Mouse (Mus musculus): ENCODE measurements at regions not wholly inside any gene's neighbourhood (a gene's known extent, or its start where the extent isn't known, plus 50 kb on each side); places are given as distances from the start of the nearest gene placed in this dataset.

- 37% methylated on average over 7 of the region's 7 CpGs for WGBS
- no peaks in the 10 kb centered on the region for H3K36me3 ChIP-seq
- H3K27ac ChIP-seq, result no peak overlapping the region
- no peaks in the 10 kb centered on the region for H3K9me3 ChIP-seq (replicated peaks)
- no peak for DNase-seq (ENCODE audit: low spot score)
- no peaks in the 10 kb centered on the region; the same call in 1 of the 2 replicates for H3K27me3 ChIP-seq (ENCODE audit: low read depth, poor library complexity, severe bottlenecking)
- peaks cover 4% of the 10 kb centered on the region; the same call in 1 of the 2 replicates for H3K4me1 ChIP-seq
- no peak overlapping the region for H3K4me3 ChIP-seq
These were observed 76.3 kb upstream of the Arhgap36 start for GRCm38 (mm10) chrX:49387439-49387838.

GRCm38 (mm10) chrX:49377067-49377466 lies 86.7 kb upstream of the Arhgap36 start:
- Histone ChIP-seq H3K27ac (no peak overlapping the region), H3K27me3 (ENCODE audit: low read depth, poor library complexity, severe bottlenecking) (no peaks in the 10 kb centered on the region), H3K36me3 (no peaks in the 10 kb centered on the region), H3K9me3 (replicated peaks) (no peaks in the 10 kb centered on the region), H3K4me3 (no peak overlapping the region), H3K4me1 (no peaks in the 10 kb centered on the region)
- WGBS, result 18% methylated on average over 8 of the region's 8 CpGs
- DNase-seq (ENCODE audit: low spot score), result peak; percentile 41

- WGBS, result 59% methylated on average over 2 of the region's 2 CpGs
- Histone ChIP-seq H3K27ac (no peak overlapping the region), H3K27me3 (ENCODE audit: low read depth, poor library complexity, severe bottlenecking) (no peaks in the 10 kb centered on the region), H3K4me3 (no peak overlapping the region), H3K4me1 (no peaks in the 10 kb centered on the region), H3K36me3 (no peaks in the 10 kb centered on the region), H3K9me3 (replicated peaks) (no peaks in the 10 kb centered on the region)
- DNase-seq (ENCODE audit: low spot score), result no peak
These were observed 82.3 kb upstream of the Enox2 start for GRCm38 (mm10) chrX:49370384-49370783.

- no peaks in the 10 kb centered on the region for H3K4me1 ChIP-seq
- H3K27ac ChIP-seq, result no peak overlapping the region
- H3K27me3 ChIP-seq (ENCODE audit: low read depth, poor library complexity, severe bottlenecking), result no peaks in the 10 kb centered on the region
- H3K4me3 ChIP-seq, result no peak overlapping the region
- 74% methylated on average over 9 of the region's 9 CpGs for WGBS
- DNase-seq (ENCODE audit: low spot score), result no peak
- no peaks in the 10 kb centered on the region for H3K36me3 ChIP-seq
- no peaks in the 10 kb centered on the region for H3K9me3 ChIP-seq (replicated peaks)
These were observed 81.3 kb upstream of the Enox2 start for GRCm38 (mm10) chrX:49369404-49369803.

- Histone ChIP-seq H3K27ac (no peak overlapping the region), H3K9me3 (replicated peaks) (no peaks in the 10 kb centered on the region), H3K4me3 (no peak overlapping the region), H3K36me3 (no peaks in the 10 kb centered on the region), H3K27me3 (ENCODE audit: low read depth, poor library complexity, severe bottlenecking) (no peaks in the 10 kb centered on the region), H3K4me1 (no peaks in the 10 kb centered on the region)
- no peak for DNase-seq (ENCODE audit: low spot score)
These were observed 58.4 kb upstream of the Enox2 start for GRCm38 (mm10) chrX:49346451-49346850.
